Mouse (Mus musculus) G1E (cell line): ENCODE data around the gene Slc6a12.

Experiments
- CTCF ChIP-seq: IDR thresholded peaks from 2 replicates; pipeline ENCODE4 v1.5.1; 2012; ENCODE audit warnings: low read depth, low read length, inconsistent platforms, mixed read lengths
- GATA1 ChIP-seq: IDR thresholded peaks from 2 replicates; pipeline ENCODE4 v1.6.1; 2012; ENCODE audit warnings: borderline replicate concordance, low read length, inconsistent platforms, mixed read lengths
- TAL1 ChIP-seq: conservative IDR thresholded peaks from 2 replicates; pipeline ENCODE4 v1.6.1; 2012; ENCODE audit warnings: low read depth, low read length, inconsistent platforms, mixed read lengths

DNA sequence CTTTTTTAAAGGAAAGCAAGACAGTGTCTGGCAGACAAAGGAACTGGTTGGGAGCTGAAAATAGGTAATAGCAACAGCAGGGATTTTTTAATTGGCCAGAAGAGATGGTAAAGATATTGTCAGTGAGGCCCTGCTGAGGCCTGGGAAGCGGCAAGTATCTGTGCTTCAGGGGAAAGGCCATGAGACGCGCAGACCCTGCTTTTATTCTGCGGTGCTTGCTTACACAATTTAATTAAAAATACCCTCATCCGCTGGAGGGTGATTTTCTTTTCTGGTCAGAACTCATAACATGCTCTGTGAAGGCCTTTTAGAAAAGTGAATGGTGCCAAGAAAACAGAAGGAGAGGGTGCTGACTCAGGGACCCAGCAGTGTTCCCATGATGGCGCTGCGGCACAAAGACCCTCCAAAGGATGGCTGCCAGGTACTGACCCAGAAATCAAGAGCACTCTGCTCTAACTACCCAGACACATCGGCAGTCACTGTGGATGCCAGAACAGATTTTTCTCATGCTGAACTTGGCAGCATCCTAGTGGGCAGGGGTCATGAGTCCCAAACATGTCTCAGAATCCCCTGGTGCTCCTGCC, 59.9 kb downstream of the Slc6a12 start:
- TF ChIP-seq CTCF (no peak), TAL1 (no peak), GATA1 (no peak)
